Mouse (Mus musculus) kidney, embryonic 16.5 days (tissue): Measurements from ENCODE around the gene Slc3a1. TPM values are rescaled to one million over a fixed set of nuclear protein-coding genes. Genes with fewer than 3 reads are reported as not detected.

Experiments used
- ATAC-seq: fragments of 200-750 bp; cut with Nextera tagmentation; 2 replicates; pipeline ENCODE4 v1.8.0; 2017; ENCODE audit warnings: moderate TSS enrichment; ENCODE audit not compliant: low FRiP score, low TSS enrichment
- H3K27ac ChIP-seq: fragments of 300-500 bp; sonication (generic); 2 replicates; pipeline ENCODE4 v1.5.1; 2014; ENCODE audit warnings: low read length
- H3K27me3 ChIP-seq: fragments of 300-500 bp; sonication (generic); 2 replicates; pipeline ENCODE4 v1.6.1; 2014; ENCODE audit warnings: low read length, control low read depth, mixed read lengths; ENCODE audit not compliant: insufficient read depth
- H3K36me3 ChIP-seq: fragments of 300-500 bp; sonication (generic); 2 replicates; pipeline ENCODE4 v1.6.1; 2014; ENCODE audit warnings: low read length, control low read depth, mixed read lengths; ENCODE audit not compliant: insufficient read depth
- H3K4me1 ChIP-seq: fragments of 300-500 bp; sonication (generic); 2 replicates; pipeline ENCODE4 v1.6.1; 2014; ENCODE audit warnings: low read length, control low read depth, mixed read lengths; ENCODE audit not compliant: insufficient read depth
- H3K4me2 ChIP-seq: fragments of 300-500 bp; sonication (generic); replicated peaks from 2 replicates; pipeline ENCODE4 v1.6.1; 2014; ENCODE audit warnings: low read depth, low read length
- H3K4me3 ChIP-seq: fragments of 300-500 bp; sonication (generic); 2 replicates; pipeline ENCODE4 v1.5.1; 2014; ENCODE audit warnings: mild to moderate bottlenecking, low read length
- H3K9ac ChIP-seq: fragments of 300-500 bp; sonication (generic); replicated peaks from 2 replicates; pipeline ENCODE4 v1.6.1; 2014; ENCODE audit warnings: low read length
- H3K9me3 ChIP-seq: fragments of 300-500 bp; sonication (generic); 2 replicates; pipeline ENCODE4 v1.6.1; 2016; ENCODE audit warnings: low read length, control low read depth
- WGBS: fragments of 180-500 bp; shearing (Covaris S2); extraction: QIAGEN DNeasy Blood & Tissue Kit; methylation state at CpG from one replicate; pipeline ENCODE4 v1.1.7; 2014; 5-methylcytosine and 5-hydroxymethylcytosine counted together
- polyA plus RNA-seq: library from polyadenylated mRNA; unstranded; fragments of >200 nt; fragmentation: Nextera tagmentation; extraction: Ambion mirVana; gene quantifications from 2 replicates; pipeline ENCODE4 v1.2.1, GENCODE M21; 2015

Gene Slc3a1
- polyA plus RNA-seq, 1 experiment from 2014 or later, result 42.0 TPM

- no peak overlapping the region for H3K27ac ChIP-seq
- H3K9me3 ChIP-seq, result no peaks in the 10 kb centered on the region
- WGBS, result 93% methylated on average over 6 of the region's 6 CpGs
- no peak overlapping the region for H3K9ac ChIP-seq
- H3K4me3 ChIP-seq, result 0 out of 2 replicates have a peak overlapping the region, but pooled peaks have one; percentile 91
- no peaks in the 10 kb centered on the region for H3K36me3 ChIP-seq
- peaks cover 13% of the 10 kb centered on the region for H3K4me1 ChIP-seq
- H3K4me2 ChIP-seq, result peak overlapping the region; percentile 92
- no peaks in the 10 kb centered on the region for H3K27me3 ChIP-seq
- ATAC-seq, result no peak
Measured at GRCm38 (mm10) chr17:85091762-85092161, 63.6 kb downstream of the Slc3a1 start.

- H3K4me3 ChIP-seq, result no peak overlapping the region
- peaks cover 4% of the 10 kb centered on the region for H3K4me1 ChIP-seq
- H3K9ac ChIP-seq, result no peak overlapping the region
- peaks cover 21% of the 10 kb centered on the region for H3K36me3 ChIP-seq
- ATAC-seq, result no peak
- H3K27me3 ChIP-seq, result no peaks in the 10 kb centered on the region
- H3K9me3 ChIP-seq, result peaks cover 10% of the 10 kb centered on the region
- H3K27ac ChIP-seq, result no peak overlapping the region
- no peak overlapping the region for H3K4me2 ChIP-seq
- WGBS, result 95% methylated on average over 3 of the region's 3 CpGs
Measured at GRCm38 (mm10) chr17:85096396-85096795, 68.2 kb downstream of the Slc3a1 start.

GRCm38 (mm10) chr17:85098677-85099323 lies 70.6 kb downstream of the Slc3a1 start:
- Histone ChIP-seq H3K27ac (no peak overlapping the region), H3K4me2 (no peak overlapping the region), H3K36me3 (peaks cover 21% of the 10 kb centered on the region), H3K4me1 (no peaks in the 10 kb centered on the region), H3K27me3 (no peaks in the 10 kb centered on the region), H3K9ac (no peak overlapping the region), H3K9me3 (peaks cover 10% of the 10 kb centered on the region), H3K4me3 (no peak overlapping the region)
- WGBS, result 91% methylated on average over 7 of the region's 7 CpGs
- ATAC-seq, result no peak

GRCm38 (mm10) chr17:85100232-85100631 lies 72.1 kb downstream of the Slc3a1 start:
- H3K9ac ChIP-seq, result no peak overlapping the region
- 89% methylated on average over 3 of the region's 3 CpGs for WGBS
- H3K9me3 ChIP-seq, result peaks cover 10% of the 10 kb centered on the region
- no peaks in the 10 kb centered on the region for H3K4me1 ChIP-seq
- ATAC-seq, result no peak
- peaks cover 21% of the 10 kb centered on the region for H3K36me3 ChIP-seq
- no peak overlapping the region for H3K4me2 ChIP-seq
- H3K27ac ChIP-seq, result no peak overlapping the region
- no peak overlapping the region for H3K4me3 ChIP-seq
- no peaks in the 10 kb centered on the region for H3K27me3 ChIP-seq

- Histone ChIP-seq H3K27ac (no peak overlapping the region), H3K4me3 (no peak overlapping the region), H3K4me1 (no peaks in the 10 kb centered on the region), H3K27me3 (no peaks in the 10 kb centered on the region), H3K9ac (no peak overlapping the region), H3K9me3 (peaks cover 10% of the 10 kb centered on the region), H3K4me2 (no peak overlapping the region), H3K36me3 (peaks cover 21% of the 10 kb centered on the region)
- ATAC-seq, result no peak
- WGBS, result 87% methylated on average over 7 of the region's 7 CpGs
Measured at GRCm38 (mm10) chr17:85101751-85102150, 73.6 kb downstream of the Slc3a1 start.

GRCm38 (mm10) chr17:85103310-85103709 lies 75.1 kb downstream of the Slc3a1 start:
- H3K9ac ChIP-seq, result no peak overlapping the region
- peaks cover 6% of the 10 kb centered on the region; the same call in 1 of the 2 replicates for H3K9me3 ChIP-seq
- H3K27me3 ChIP-seq, result no peaks in the 10 kb centered on the region
- 31% methylated on average over 2 of the region's 2 CpGs for WGBS
- no peak overlapping the region for H3K4me3 ChIP-seq
- H3K36me3 ChIP-seq, result peaks cover 9% of the 10 kb centered on the region
- no peak overlapping the region for H3K27ac ChIP-seq
- no peak overlapping the region for H3K4me2 ChIP-seq
- no peaks in the 10 kb centered on the region for H3K4me1 ChIP-seq
- ATAC-seq, result no peak

- 90% methylated on average over 1 of the region's 1 CpGs for WGBS
- no peaks in the 10 kb centered on the region for H3K27me3 ChIP-seq
Measured at GRCm38 (mm10) chr17:85110640-85111039, 82.5 kb downstream of the Slc3a1 start.

GRCm38 (mm10) chr17:85113441-85113840 lies 85.3 kb downstream of the Slc3a1 start:
- Histone ChIP-seq H3K36me3 (no peaks in the 10 kb centered on the region), H3K4me2 (no peak overlapping the region), H3K4me1 (no peaks in the 10 kb centered on the region), H3K4me3 (no peak overlapping the region), H3K9me3 (peaks cover 2% of the 10 kb centered on the region; the same call in 1 of the 2 replicates), H3K9ac (no peak overlapping the region), H3K27ac (no peak overlapping the region), H3K27me3 (no peaks in the 10 kb centered on the region)
- no peak for ATAC-seq
- 81% methylated on average over 8 of the region's 8 CpGs for WGBS

More at GRCm38 (mm10) chr17:85110640-85111039, 82.5 kb downstream of the Slc3a1 start:
- Histone ChIP-seq H3K36me3 (no peaks in the 10 kb centered on the region), H3K9me3 (peaks cover 2% of the 10 kb centered on the region; the same call in 1 of the 2 replicates), H3K4me2 (no peak overlapping the region), H3K4me1 (no peaks in the 10 kb centered on the region), H3K9ac (no peak overlapping the region), H3K27ac (no peak overlapping the region), H3K4me3 (no peak overlapping the region)
- ATAC-seq, result no peak

Other genes with a start within 250 kb of the Slc3a1 start
- gene Lrpprc, start 237.6 kb upstream of the Slc3a1 start, polyA plus RNA-seq, result 54.8 and 57.7 TPM in 2 replicates
- gene Ppm1b, start 71.6 kb upstream of the Slc3a1 start, polyA plus RNA-seq, result 73.7 and 74.5 TPM in 2 replicates
- gene Prepl, start 61.9 kb downstream of the Slc3a1 start, polyA plus RNA-seq, result 33.0 and 36.5 TPM in 2 replicates
- gene Camkmt, start 62.2 kb downstream of the Slc3a1 start, polyA plus RNA-seq, result 14.9 and 15.2 TPM in 2 replicates